Mouse (Mus musculus): Measurements from ENCODE around the gene R3hdml. TPM values are rescaled to one million over a fixed set of nuclear protein-coding genes. Genes with fewer than 3 reads are reported as not detected.

R3hdml gene
- polyA plus RNA-seq, 1 experiment from 2014 or later = 0.20 TPM

Other genes with a start within 250 kb of the R3hdml start
- gene Jph2, start 94.3 kb upstream of the R3hdml start, polyA plus RNA-seq (2016; fragmentation: Nextera tagmentation; extraction: Ambion mirVana) = 32.5 and 43.7 TPM in 2 replicates
- gene Oser1, start 67.6 kb upstream of the R3hdml start, polyA plus RNA-seq (2016; fragmentation: Nextera tagmentation; extraction: Ambion mirVana) = 65.0 and 74.3 TPM in 2 replicates
- gene Gdap1l1, start 53.8 kb upstream of the R3hdml start, polyA plus RNA-seq (2016; fragmentation: Nextera tagmentation; extraction: Ambion mirVana) = 0.21 and 1.1 TPM in 2 replicates
- gene Fitm2, start 19.7 kb upstream of the R3hdml start, polyA plus RNA-seq (2016; fragmentation: Nextera tagmentation; extraction: Ambion mirVana) = 13.0 and 19.2 TPM in 2 replicates
- gene Hnf4a, start 14.5 kb downstream of the R3hdml start, polyA plus RNA-seq (2016; fragmentation: Nextera tagmentation; extraction: Ambion mirVana) = 0.02 and 4.4 TPM in 2 replicates
- gene Ttpal, start 110.0 kb downstream of the R3hdml start, polyA plus RNA-seq (2016; fragmentation: Nextera tagmentation; extraction: Ambion mirVana) = 27.5 and 31.8 TPM in 2 replicates
- gene Serinc3, start 152.8 kb downstream of the R3hdml start, polyA plus RNA-seq (2016; fragmentation: Nextera tagmentation; extraction: Ambion mirVana) = 51.1 and 55.2 TPM in 2 replicates
- 226 and 259 TPM in 2 replicates for gene Pkig, start 166.1 kb downstream of the R3hdml start, polyA plus RNA-seq (2016; fragmentation: Nextera tagmentation; extraction: Ambion mirVana)